Mouse (Mus musculus): ENCODE measurements around the gene Ehbp1. TPM values are rescaled to one million over a fixed set of nuclear protein-coding genes. Genes with fewer than 3 reads are reported as not detected.

Gene Ehbp1
- total RNA-seq (2012; rRNA removed): 2.5 TPM in 2 replicates
- 3.1 and 3.4 TPM in 2 replicates for total RNA-seq (2014; rRNA removed)
- 3.2 and 4.0 TPM in 2 replicates for polyA plus RNA-seq (2012; ENCODE audit: insufficient read length, low read depth)

DNA sequence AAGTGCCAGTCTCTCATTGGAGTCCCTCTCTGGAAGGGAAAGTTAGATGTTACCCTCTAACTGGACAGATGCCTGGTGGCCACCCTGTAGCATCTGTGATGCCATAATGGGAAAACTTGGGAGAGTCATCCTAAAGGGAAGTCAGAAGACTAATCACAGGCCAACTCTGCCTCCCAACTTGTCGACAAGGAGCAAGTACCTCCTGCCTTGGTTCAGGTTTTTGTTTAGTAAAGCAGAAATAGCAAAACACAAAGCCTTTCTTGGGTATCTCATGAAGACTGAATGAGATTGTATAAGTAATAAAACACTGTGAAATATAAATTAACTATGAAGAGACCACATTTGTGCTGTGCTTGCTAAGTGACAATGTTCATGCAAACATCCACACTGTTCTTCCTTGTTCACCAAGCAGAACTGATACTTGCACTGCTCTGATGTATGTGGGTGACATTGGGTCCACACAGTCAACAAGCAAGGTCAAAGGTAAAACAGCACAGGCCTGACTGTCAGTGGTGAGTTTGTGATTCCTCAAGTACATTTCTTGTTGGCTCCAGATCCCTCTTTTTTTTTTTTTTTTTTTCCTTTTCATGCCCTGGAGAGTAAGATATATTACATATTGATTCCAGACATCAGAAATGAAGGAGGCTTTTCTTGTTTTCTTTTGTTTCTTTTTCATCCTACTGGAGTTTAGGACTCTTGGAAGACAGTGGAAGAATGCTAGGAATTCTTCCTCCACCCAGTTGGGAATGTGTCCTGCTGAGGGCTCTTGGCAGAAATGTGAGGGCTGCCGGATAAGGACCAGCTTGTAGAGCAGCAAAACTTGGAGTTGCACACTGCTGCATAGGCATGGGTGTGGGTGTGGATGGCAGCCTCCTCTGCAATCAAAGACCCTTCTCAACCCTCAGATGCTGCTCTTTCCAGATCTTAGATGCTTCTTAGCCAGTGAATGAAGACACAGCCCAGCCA is at the start of gene Ehbp1:
Gene Ehbp1, minus strand, starts transcription at position 51 of the 966 bp plus-strand sequence.
- H3K36me3 ChIP-seq (replicated peaks in 1 of 2; ENCODE audit: control insufficient read depth in 1 of 2, insufficient read depth in 1 of 2, low read length in 1 of 2): no peaks in the 10 kb centered on the region
- TF ChIP-seq IRF4 (IDR thresholded peaks at IDR 0.05; ENCODE audit: low read depth, low read length) (no peak), JUN (IDR thresholded peaks at IDR 0.05; ENCODE audit: insufficient read depth, low read depth, low read length) (no peak), MXI1 (IDR thresholded peaks at IDR 0.05; ENCODE audit: low read depth, low read length) (no peak), MAZ (IDR thresholded peaks at IDR 0.05; ENCODE audit: low read depth, low read length) (no peak)
- no peaks in the 10 kb centered on the region for H3K27me3 ChIP-seq (replicated peaks)
- H3K79me2 ChIP-seq (replicated peaks; ENCODE audit: control insufficient read depth, extremely low read depth, insufficient read depth, poor library complexity, severe bottlenecking): no peaks in the 10 kb centered on the region
- H3K27ac ChIP-seq (ENCODE audit: insufficient read depth, low read depth): no peak within 1 kb of the TSS
- in situ Hi-C loops (cut with MboI; ENCODE audit: low pct_ligation_motif_present, low pct_unique_long_range_greater_than_20kb, low sequenced_read_pairs): no loop called here
- no peak within 1 kb of the TSS for H3K4me3 ChIP-seq (replicated peaks in 1 of 3; ENCODE audit: low read depth in 2 of 3, low read length in 2 of 3, poor library complexity in 1 of 3)
- no peaks in the 10 kb centered on the region for H3K4me1 ChIP-seq (ENCODE audit: control insufficient read depth in 1 of 2, insufficient read depth in 2 of 2)
- DNase-seq (ENCODE audit: extremely low read depth): no peak
- no peaks in the 10 kb centered on the region for H3K9me3 ChIP-seq (replicated peaks; ENCODE audit: low read length)
- H3K4me2 ChIP-seq (ENCODE audit: insufficient read depth, low read depth, poor library complexity, severe bottlenecking): no peak within 1 kb of the TSS
- dilution Hi-C loops (cut with MboI; ENCODE audit: extremely low pct_ligation_motif_present, extremely low pct_unique_long_range_greater_than_20kb, low sequenced_read_pairs): no loop called here
- no peak within 1 kb of the TSS for H3K9ac ChIP-seq (ENCODE audit: insufficient read depth, low read depth)

DNA sequence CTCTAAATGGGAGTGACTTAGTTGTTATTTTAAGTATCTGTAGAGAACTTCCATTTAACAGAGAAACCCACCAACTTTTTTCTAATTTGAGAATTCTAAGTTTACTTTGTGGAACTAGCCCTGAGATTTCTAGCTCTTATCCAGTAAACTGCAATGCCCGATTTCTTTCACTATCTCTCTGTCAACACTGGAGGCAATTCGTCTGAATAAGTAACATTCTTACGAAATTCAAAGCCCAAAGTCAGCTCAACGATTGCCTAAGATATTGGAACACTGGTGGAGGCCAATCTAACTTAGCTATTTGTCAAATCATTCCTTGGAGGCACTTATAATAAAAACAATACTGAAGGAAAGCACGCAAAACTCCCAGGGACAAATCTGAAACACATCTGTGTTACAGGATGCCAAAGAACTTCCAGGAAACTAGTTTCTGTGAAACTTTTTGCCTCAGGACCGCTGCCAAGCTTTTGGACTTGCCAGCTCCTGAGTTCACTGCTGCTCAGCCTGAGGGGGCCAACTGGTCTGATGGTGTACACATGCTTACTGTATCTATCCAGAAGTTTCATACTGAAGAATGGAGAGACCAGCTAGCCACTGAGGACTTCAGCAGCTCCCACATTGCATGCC is 45.5 kb upstream of the Ehbp1 start:
- in situ Hi-C loops (cut with MboI; ENCODE audit: low pct_ligation_motif_present, low pct_unique_long_range_greater_than_20kb, low sequenced_read_pairs) (no loop called here), dilution Hi-C loops (cut with MboI; ENCODE audit: extremely low pct_ligation_motif_present, extremely low pct_unique_long_range_greater_than_20kb, low sequenced_read_pairs) (no loop called here)
- H3K9ac ChIP-seq (ENCODE audit: insufficient read depth, low read depth): no peak overlapping the region
- H3K4me3 ChIP-seq (replicated peaks in 1 of 3; ENCODE audit: low read depth in 2 of 3, low read length in 2 of 3, poor library complexity in 1 of 3): no peak overlapping the region
- H3K27me3 ChIP-seq (replicated peaks): no peaks in the 10 kb centered on the region
- no peaks in the 10 kb centered on the region for H3K36me3 ChIP-seq (replicated peaks in 1 of 2; ENCODE audit: control insufficient read depth in 1 of 2, insufficient read depth in 1 of 2, low read length in 1 of 2)
- no peaks in the 10 kb centered on the region for H3K9me3 ChIP-seq (replicated peaks; ENCODE audit: low read length)
- no peaks in the 10 kb centered on the region for H3K79me2 ChIP-seq (replicated peaks; ENCODE audit: control insufficient read depth, extremely low read depth, insufficient read depth, poor library complexity, severe bottlenecking)
- no peak overlapping the region for H3K27ac ChIP-seq (ENCODE audit: insufficient read depth, low read depth)
- no peak overlapping the region for H3K4me2 ChIP-seq (ENCODE audit: insufficient read depth, low read depth, poor library complexity, severe bottlenecking)
- 0 out of 4 replicates have a peak, but pooled peaks cover 0 to 3% of the 10 kb centered on the region in 2 experiments for H3K4me1 ChIP-seq (ENCODE audit: control insufficient read depth in 1 of 2, insufficient read depth in 2 of 2)
- no peak for DNase-seq (ENCODE audit: extremely low read depth)
- no peak for TF ChIP-seq MAX (IDR thresholded peaks at IDR 0.05; ENCODE audit: low read length)
- TF ChIP-seq MEF2A (IDR thresholded peaks at IDR 0.05; ENCODE audit: borderline replicate concordance, low read depth, low read length): no peak
- TF ChIP-seq SMC3 (IDR thresholded peaks at IDR 0.05; ENCODE audit: low read depth, low read length): no peak
- TF ChIP-seq TBP (conservative IDR thresholded peaks at IDR 0.05; ENCODE audit: low read depth, low read length): no peak
- no peak for TF ChIP-seq GABPA (IDR thresholded peaks at IDR 0.05; ENCODE audit: insufficient replicate concordance, low read depth, low read length)
- TF ChIP-seq PAX5 (IDR thresholded peaks at IDR 0.05; ENCODE audit: low read length): no peak
- TF ChIP-seq ZC3H11A (IDR thresholded peaks at IDR 0.05; ENCODE audit: low read depth, low read length): no peak

All from CH12.LX (cell line).